Mouse (Mus musculus) limb, embryonic 14.5 days (tissue): ENCODE measurements around the gene Tmem108. TPM values are rescaled to one million over a fixed set of nuclear protein-coding genes. Genes with fewer than 3 reads are reported as not detected.

Experiments used
- ATAC-seq: fragments of 200-750 bp; cut with Nextera tagmentation; 2 replicates; pipeline ENCODE4 v1.8.0; 2017; ENCODE audit warnings: low read depth, moderate number of reproducible peaks, moderate TSS enrichment; ENCODE audit not compliant: low FRiP score
- DNase-seq: peaks from one replicate; pipeline ENCODE4 v3.0.0-alpha.2; 2015; ENCODE audit warnings: low spot score
- H3K27ac ChIP-seq: fragments of 300-500 bp; sonication (generic); replicated peaks from 2 replicates; pipeline ENCODE4 v1.5.1; 2014; ENCODE audit warnings: low read depth, mild to moderate bottlenecking, low read length, moderate library complexity, mixed read lengths
- H3K27me3 ChIP-seq: fragments of 300-500 bp; sonication (generic); 2 replicates; pipeline ENCODE4 v1.6.1; 2014; ENCODE audit warnings: low read length, mixed read lengths; ENCODE audit not compliant: control insufficient read depth, insufficient read depth
- H3K36me3 ChIP-seq: fragments of 300-500 bp; sonication (generic); 2 replicates; pipeline ENCODE4 v1.6.1; 2014; ENCODE audit warnings: mild to moderate bottlenecking, low read length, moderate library complexity, mixed read lengths; ENCODE audit not compliant: control insufficient read depth, insufficient read depth
- H3K4me1 ChIP-seq: fragments of 300-500 bp; sonication (generic); 2 replicates; pipeline ENCODE4 v1.6.1; 2014; ENCODE audit warnings: antibody characterized with exemption, low read length, mixed read lengths; ENCODE audit not compliant: control insufficient read depth, insufficient read depth
- H3K4me2 ChIP-seq: fragments of 300-500 bp; sonication (generic); replicated peaks from 2 replicates; pipeline ENCODE4 v1.6.1; 2014; ENCODE audit warnings: low read depth, mild to moderate bottlenecking, low read length, moderate library complexity; ENCODE audit not compliant: severe bottlenecking
- H3K4me3 ChIP-seq: fragments of 300-500 bp; sonication (generic); replicated peaks from 2 replicates; pipeline ENCODE4 v1.5.1; 2014; ENCODE audit warnings: low read length
- H3K9ac ChIP-seq: fragments of 300-500 bp; sonication (generic); 2 replicates; pipeline ENCODE4 v1.6.1; 2014; ENCODE audit warnings: mild to moderate bottlenecking, low read depth, low read length, moderate library complexity; ENCODE audit not compliant: severe bottlenecking
- H3K9me3 ChIP-seq: fragments of 300-500 bp; sonication (generic); 2 replicates; pipeline ENCODE4 v1.6.1; 2016; ENCODE audit warnings: low read length; ENCODE audit not compliant: control insufficient read depth
- POLR2A ChIP-seq: fragments of 200-500 bp; IDR thresholded peaks from 2 replicates; pipeline ENCODE4 v1.8.0; 2012; ENCODE audit warnings: inconsistent platforms, mild to moderate bottlenecking, moderate library complexity, borderline replicate concordance; ENCODE audit not compliant: insufficient read depth, insufficient read length; ENCODE audit errors: extremely low read depth
- WGBS: fragments of 180-500 bp; shearing (Covaris S2); extraction: QIAGEN DNeasy Blood & Tissue Kit; methylation state at CpG from one replicate; pipeline ENCODE4 v1.1.7; 2014; 5-methylcytosine and 5-hydroxymethylcytosine counted together
- polyA plus RNA-seq, 2 experiments: library from polyadenylated mRNA; depleted of rRNA in 1 of 2; stranded (reverse) in 1 of 2; unstranded in 1 of 2; fragments of >200 nt; fragmentation: Nextera tagmentation in 1 of 2; extraction: Ambion mirVana in 1 of 2; gene quantifications; 2 replicates each; pipeline versions ENCODE4 v1.2.1 to v1.2.3; 2012 to 2014

The Tmem108 gene
- polyA plus RNA-seq, 2 experiments, result 8.9 to 14.8 TPM

GRCm38 (mm10) chr9:103628861-103629469 is 132.7 kb downstream of the Tmem108 start:
- WGBS, result 56% methylated on average over 9 of the region's 9 CpGs
- H3K27me3 ChIP-seq, result no peaks in the 10 kb centered on the region
- H3K4me2 ChIP-seq, result no peak overlapping the region
- DNase-seq, result no peak
- H3K9me3 ChIP-seq, result no peaks in the 10 kb centered on the region
- H3K9ac ChIP-seq, result no peak overlapping the region
- TF ChIP-seq POLR2A, result no peak
- no peak overlapping the region for H3K27ac ChIP-seq
- H3K36me3 ChIP-seq, result no peaks in the 10 kb centered on the region
- H3K4me1 ChIP-seq, result no peaks in the 10 kb centered on the region
- no peak overlapping the region for H3K4me3 ChIP-seq
- ATAC-seq, result no peak

- no peaks in the 10 kb centered on the region for H3K9me3 ChIP-seq
- no peak overlapping the region for H3K27ac ChIP-seq
- H3K27me3 ChIP-seq, result no peaks in the 10 kb centered on the region
- H3K36me3 ChIP-seq, result no peaks in the 10 kb centered on the region
- ATAC-seq (no peak), DNase-seq (no peak)
- H3K4me1 ChIP-seq, result peaks cover 9% of the 10 kb centered on the region
- WGBS, result 86% methylated on average over 8 of the region's 8 CpGs
- H3K9ac ChIP-seq, result no peak overlapping the region
- no peak for TF ChIP-seq POLR2A
- H3K4me2 ChIP-seq, result no peak overlapping the region
- H3K4me3 ChIP-seq, result no peak overlapping the region
These were observed 134.2 kb downstream of the Tmem108 start for GRCm38 (mm10) chr9:103627404-103627900.

- TF ChIP-seq POLR2A, result no peak
- ATAC-seq, result no peak
- WGBS, result 84% methylated on average over 4 of the region's 4 CpGs
- no peak for DNase-seq
- Histone ChIP-seq H3K4me1 (peaks cover 9% of the 10 kb centered on the region), H3K27me3 (no peaks in the 10 kb centered on the region), H3K9me3 (no peaks in the 10 kb centered on the region), H3K27ac (no peak overlapping the region), H3K36me3 (no peaks in the 10 kb centered on the region), H3K4me3 (no peak overlapping the region), H3K9ac (no peak overlapping the region), H3K4me2 (no peak overlapping the region)
These were observed 135.5 kb downstream of the Tmem108 start for GRCm38 (mm10) chr9:103626156-103626555.

GRCm38 (mm10) chr9:103624649-103625048 is 137.0 kb downstream of the Tmem108 start:
- 46% methylated on average over 1 of the region's 1 CpGs for WGBS
- Histone ChIP-seq H3K27me3 (no peaks in the 10 kb centered on the region), H3K9ac (no peak overlapping the region), H3K4me3 (no peak overlapping the region), H3K27ac (no peak overlapping the region), H3K36me3 (no peaks in the 10 kb centered on the region), H3K4me1 (peaks cover 9% of the 10 kb centered on the region), H3K4me2 (no peak overlapping the region), H3K9me3 (no peaks in the 10 kb centered on the region)
- TF ChIP-seq POLR2A, result no peak
- DNase-seq, result peak; percentile 59
- ATAC-seq, result no peak

- ATAC-seq (peak; percentile 55; the same call in 1 of the 2 replicates), DNase-seq (peak; percentile 17)
- Histone ChIP-seq H3K27ac (no peak overlapping the region), H3K4me3 (no peak overlapping the region), H3K9ac (no peak overlapping the region), H3K36me3 (no peaks in the 10 kb centered on the region), H3K9me3 (no peaks in the 10 kb centered on the region), H3K27me3 (no peaks in the 10 kb centered on the region), H3K4me2 (no peak overlapping the region), H3K4me1 (peaks cover 9% of the 10 kb centered on the region)
- no peak for TF ChIP-seq POLR2A
- 60% methylated on average over 19 of the region's 19 CpGs for WGBS
These were observed 137.9 kb downstream of the Tmem108 start for GRCm38 (mm10) chr9:103623560-103624316.
